Mouse (Mus musculus) liver, postnatal 0 days (tissue): ENCODE results near the gene Trpm3.

Source experiments
- CTCF ChIP-seq: sonication (generic); IDR thresholded peaks from 2 replicates; pipeline ENCODE4 v1.5.1; 2016; ENCODE audit warnings: antibody characterized with exemption, low read depth
- EP300 ChIP-seq: IDR thresholded peaks from 2 replicates; pipeline ENCODE4 v1.6.1; 2016; ENCODE audit warnings: antibody characterized with exemption, low read depth, mild to moderate bottlenecking

DNA sequence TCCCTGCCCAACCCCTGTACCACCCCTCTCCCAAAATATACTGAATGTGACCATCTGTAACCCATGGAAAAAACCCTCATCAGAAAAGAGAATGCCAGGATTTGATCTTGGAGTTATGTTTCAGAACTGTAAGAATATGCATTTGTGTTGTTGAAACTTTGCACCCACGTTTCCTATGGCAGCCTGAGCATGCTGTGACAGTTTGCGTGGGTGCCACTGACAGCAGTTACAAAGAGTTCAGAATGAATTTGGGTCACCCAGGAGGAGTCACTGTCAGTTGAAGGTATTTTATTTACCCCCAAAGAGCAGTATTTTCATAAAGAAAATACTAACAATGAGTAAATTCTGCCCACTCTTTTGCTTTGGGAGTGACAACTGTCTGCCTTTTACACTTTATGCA is 434.0 kb downstream of the Trpm3 start:
- TF ChIP-seq CTCF (no peak), EP300 (no peak)
